Mouse (Mus musculus) c-Kit-positive CD71-negative TER-119-negative erythroid progenitor cells, embryonic 14.5 days (primary cell): ENCODE results near the gene Dync2h1.
A peak's percentile ranks its signal among the peaks of the same experiment; 100 is the strongest.
"Not testable (repeated sequence)": the region's sequence is repeated elsewhere in the genome, so short reads cannot be mapped to it uniquely, and the experiment has no call there.

ENCODE experiments used
- DNase-seq: peaks from one replicate; pipeline ENCODE4 v3.0.0-alpha.2; 2013; ENCODE audit warnings: low read depth

The Dync2h1 gene

DNA sequence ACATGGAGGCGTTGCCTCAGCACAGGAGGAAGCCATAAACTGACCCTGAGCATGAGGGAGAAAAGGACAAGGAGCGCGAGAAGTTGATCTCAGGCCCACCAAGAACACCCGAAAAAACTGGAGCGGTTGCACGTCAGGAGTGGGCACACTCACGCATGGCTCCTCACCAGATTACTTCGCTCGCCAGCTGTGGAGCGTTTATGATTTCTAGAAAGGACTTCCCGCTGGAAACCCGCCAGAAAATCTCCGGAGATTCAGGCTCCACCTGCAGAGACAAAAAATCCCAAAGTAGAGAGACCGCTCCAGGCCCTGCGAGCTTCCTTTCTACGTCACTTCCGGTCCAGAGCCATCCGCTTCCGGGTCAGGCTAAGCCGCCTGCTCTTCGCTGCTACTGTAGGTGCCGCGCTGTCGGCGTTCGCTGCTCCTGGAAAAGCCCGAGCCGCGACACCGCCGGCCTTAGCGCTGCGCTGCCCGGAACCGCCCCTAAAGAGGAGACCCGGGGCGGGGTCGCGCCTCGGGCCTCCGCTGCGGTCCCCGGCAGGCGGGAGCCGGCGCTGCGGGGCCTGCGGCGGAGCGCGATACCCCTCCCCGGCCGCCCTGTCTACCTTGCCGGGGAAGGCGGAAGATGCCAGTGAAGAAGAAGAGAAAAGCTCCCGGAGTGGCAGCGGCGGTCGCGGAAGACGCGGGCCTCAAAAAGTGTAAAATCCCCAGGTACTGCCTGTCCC, at the start of gene Dync2h1, which contains the start of gene Dcun1d5:
Dync2h1 (minus strand) TSS at position 275 of the 725 bp plus-strand sequence.
Dcun1d5 (plus strand) TSS at position 349 of the 725 bp plus-strand sequence.
- peak; percentile 83 for DNase-seq

DNA sequence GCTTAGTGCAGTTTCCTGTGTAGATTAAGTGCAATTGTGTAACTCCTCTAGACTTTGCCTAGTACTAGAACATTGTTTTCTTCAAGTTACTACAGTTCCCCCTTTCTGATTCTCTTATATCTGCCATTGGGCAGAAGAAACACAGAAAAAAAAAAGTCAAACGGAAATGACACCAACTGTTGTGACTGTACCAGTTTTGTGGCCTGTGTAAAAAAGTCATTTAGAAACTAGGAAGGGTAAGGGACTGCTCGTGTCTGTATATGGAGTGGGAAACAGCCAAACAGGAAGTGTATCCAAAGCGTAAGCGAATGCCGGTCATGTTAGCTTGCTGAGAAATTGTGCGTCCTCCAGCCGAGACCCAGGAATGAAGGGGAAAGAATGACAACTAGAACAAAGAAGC, 37.2 kb upstream of the Dync2h1 start:
- DNase-seq, result no peak

DNA sequence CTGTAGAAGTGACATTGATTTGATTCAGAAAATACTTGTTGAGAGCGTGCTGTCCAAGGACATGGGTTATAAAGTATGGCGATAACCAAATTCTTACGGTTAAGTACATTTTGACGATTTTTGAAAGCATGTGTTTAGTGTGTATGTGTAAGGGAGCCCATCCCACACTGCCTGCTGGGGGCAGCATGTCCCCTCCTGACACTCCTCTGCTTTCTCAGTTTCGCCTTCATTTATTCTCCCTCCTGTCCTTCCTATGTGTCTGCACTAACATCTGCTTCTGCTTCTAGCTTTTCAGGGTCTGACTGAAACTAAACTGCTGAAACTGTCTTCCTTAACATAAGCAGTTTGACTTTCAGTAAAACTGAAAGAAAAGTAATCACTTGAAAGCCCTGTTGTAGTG, 36.8 kb upstream of the Dync2h1 start:
- DNase-seq, result no peak

DNA sequence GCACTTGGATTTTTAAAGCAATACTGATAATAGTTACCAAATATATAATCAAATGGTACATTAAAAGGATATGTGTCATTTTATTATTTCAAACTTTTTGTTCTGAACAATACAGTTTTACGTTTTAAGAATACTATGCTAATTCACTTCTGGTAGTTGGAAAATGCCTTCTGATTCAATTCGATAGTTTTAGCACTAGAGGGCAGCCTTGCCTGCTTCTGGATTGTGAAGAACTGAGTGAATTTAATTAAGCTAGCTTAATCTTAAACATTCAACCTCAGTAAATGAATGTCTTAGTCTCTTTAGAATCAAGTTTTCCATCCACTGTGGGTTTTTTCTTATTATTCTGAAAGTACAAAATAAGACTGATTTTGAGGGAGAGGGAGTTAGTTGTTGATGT, 32.0 kb upstream of the Dync2h1 start:
- no peak for DNase-seq

DNA sequence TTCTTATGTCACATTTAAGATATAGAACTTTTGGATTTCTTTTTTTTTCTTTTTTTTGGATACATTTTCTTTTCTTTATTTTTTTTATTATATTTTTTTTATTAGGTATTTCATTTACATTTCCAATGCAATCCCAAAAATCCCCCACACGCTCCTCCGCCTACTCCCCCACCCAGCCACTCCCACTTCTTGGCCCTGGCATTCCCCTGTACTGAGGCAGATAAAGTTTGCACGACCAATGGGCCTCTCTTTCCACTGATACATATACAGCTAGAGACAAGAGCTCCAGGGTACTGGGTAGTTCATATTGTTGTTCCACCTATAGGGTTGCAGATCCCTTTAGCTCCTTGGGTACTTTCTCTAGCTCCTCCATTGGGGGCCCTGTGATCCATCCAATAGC, 6.4 kb upstream of the Dync2h1 start:
- not testable (repeated sequence) for DNase-seq

DNA sequence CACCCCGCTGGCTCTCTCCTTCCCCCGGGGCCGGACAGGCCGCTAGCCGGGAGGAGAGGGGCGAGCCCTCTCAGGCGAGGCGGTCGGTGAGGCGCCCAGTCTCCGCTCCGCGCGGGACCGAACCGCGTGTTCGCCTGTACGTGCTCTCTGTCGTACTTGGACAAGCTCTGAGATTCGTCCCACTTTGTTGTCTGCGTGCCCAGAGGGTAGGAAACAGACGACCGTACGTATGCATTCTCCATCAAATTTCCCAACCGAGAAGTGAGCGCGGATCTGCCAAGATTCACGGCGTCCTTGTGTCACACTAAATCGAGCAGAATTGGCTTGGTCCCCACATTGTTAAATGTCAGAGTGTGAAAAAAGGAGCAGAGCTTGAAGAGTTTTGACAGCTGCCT, 648 bp upstream of the Dync2h1 start:
- no peak for DNase-seq

DNA sequence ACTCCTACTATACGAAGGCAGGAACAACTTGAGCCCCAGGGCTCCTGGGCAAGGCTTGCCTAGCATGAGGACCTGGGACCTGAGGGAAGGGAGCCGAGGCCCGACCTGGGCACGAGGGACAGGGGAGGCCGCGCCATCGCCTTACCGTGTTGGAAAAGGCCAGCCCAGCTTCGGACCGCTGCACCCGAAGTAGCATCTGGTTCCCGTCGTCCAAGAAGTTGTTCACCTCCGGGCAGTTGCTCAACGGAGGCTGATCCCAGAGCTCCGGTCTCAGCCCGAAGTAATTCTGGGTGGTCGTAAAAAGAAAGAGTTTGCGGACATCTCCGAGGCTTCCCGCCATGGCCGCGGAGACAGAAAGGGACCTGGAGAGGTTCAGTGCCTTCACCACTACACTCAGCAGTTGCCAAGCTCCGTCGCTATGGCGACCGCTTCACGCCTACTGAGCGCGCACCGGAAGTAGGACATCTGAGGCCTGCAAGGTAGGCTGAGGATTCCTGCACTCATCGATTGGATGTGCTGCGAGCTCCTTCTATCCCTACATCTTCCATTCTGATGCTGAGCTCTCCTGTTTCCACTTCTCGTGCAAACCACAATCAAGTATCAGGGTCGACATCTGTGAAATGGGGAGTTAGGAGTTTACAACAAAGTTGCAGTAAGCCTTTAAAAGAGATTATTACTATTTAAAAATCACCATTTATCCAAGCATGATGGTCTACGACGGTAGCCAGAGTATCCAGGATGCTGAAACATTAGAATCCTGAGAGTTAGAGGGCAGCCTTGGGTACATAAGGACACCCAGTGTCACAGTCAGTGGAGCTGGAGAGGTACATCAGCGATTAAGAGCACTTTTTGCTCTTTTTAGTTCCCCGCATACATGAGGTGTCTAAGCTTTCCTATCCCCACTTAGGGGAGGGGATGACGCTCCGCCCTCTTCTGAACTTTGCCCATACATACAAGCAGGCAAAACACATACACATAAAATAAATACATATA, 7.3 kb downstream of the Dync2h1 start:
- DNase-seq, result peak; percentile 69

DNA sequence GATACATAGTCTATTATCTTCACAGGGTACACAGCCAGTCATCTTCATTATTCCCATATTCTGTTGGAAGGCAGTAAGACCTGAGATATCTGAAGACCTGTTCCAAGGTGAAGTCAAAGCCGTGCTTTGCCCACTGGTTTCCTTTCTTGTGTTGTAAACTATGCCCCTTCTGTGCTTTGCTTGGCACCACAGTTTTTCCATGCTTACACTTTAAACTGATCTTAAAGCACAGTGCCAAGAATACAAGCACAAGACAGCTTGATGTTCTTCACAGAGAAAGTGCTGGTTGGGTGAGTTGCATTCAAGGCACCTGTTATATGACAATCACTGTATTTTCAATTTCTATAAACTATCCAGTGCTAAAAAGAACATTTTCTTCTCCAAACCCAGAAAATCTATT, 10.5 kb downstream of the Dync2h1 start:
- DNase-seq, result no peak

DNA sequence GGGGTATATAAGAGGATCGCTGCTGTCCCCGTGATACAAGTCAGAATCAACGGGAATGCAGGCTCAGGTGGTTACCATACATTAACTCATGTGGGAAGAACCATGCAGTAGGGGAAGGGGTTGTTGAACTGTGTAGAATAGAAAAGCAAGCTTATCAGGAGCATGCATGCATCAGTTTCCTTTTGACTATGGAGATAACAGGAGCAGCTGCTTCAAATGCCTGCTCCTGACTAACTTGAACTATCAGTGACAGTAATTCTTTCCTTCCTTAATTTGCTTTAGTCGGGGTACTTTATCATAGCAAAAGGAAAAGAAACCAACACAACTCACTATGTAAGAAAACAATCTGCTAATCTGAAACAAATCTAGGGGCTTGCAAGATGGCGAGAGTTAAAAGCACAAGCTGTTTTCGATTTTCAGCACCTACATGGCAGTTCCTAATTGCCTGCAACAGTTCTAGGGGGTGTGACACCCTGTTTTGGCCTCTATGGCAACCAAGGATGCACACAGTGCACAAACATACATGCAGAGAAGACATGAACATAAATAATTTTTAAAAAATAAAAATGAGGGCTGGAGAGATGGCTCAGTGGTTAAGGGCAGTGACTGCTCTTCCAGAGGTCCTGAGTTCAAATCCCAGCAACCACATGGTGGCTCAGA, 16.8 kb downstream of the Dync2h1 start:
- DNase-seq, result no peak

DNA sequence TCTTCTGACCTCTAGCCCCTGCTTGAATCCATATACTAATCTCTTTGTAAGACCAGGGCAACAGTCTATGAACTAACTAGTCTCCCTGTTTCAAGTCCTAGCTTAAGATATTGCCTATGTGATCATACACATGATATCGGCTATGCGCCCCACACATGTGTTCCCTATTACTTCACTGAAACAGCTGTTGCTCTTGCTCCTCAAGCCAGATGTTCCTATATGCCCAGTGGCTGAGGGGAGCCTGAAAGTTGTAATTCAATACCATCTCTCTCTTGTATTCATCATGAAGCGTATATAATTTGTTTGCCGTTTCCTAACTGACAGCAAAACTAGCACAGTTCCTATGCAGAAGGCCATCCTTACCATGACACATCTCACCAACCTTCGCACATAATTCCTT, 23.6 kb downstream of the Dync2h1 start:
- no peak for DNase-seq

DNA sequence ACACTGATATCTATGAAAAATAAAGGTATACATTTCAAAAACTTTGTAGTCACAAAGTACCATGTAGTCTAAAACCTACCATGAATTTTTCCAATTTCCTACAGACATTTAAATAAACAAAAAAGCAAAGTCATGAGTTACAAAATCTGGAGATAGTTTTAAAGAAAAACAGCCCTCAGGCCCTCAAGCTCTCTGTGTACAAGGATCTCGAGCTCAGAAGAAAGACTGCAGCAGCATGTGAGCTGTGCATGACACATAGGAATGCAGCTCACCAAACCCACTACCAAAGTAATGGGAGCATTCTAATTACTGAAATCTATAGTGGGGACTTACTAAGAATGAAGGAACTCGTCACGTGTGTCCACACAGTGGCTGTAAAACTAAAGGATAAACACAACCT, 24.5 kb downstream of the Dync2h1 start:
- DNase-seq, result no peak

DNA sequence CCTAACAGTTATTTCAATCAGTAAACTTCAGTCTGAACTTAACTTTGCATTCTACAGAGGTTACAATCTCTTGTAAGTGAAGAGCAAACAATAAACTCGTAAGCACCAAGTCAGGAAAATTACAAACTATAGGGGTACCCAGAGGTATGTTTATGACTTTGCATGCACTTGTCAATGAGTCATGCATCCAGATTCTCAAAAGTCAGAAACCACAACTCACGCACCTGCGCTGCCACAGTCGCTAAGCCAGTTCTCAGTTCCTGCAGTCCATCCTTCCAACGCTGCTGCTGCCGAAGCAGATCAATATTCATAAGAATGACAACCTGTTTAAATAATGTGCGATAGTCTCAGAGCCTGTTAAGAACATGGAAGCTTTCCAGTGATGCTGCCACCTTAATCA, 25.6 kb downstream of the Dync2h1 start:
- no peak for DNase-seq

DNA sequence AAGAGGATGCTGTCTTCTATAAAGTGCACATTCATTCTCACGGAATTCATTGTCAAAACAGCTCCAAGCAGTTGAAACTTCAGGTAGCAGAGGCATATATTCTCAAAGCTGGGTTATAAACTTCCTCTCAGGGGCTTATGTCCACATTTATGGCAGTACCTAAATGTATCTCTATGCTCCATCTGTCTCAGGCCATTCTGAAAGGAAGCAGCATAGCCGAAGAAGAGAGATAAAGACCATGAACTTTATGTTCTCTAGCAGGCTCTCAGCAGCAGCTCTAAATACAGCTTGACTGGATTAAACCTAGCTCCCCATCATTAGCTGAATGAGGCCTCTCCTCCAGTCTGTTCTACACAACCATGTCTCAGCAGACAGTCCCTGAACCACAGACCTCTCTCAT, 29.9 kb downstream of the Dync2h1 start:
- no peak for DNase-seq

DNA sequence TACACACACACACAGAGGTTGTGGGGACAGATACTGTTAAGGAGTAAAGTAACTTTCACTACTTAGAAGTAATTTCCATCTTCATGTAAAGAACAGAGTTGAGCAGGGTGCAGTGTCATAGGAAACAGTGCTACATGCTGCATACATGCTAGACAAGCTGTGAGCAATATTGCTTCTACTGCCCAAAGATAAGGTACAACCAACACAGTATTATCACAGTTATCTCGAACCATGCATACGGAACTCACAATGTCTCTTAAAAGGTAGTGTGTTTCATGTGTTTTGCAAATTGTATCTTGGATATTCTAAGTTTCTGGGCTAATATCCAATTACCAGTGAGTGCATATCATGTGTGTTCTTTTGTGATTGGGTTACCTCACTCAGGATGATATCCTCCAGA, 61.4 kb downstream of the Dync2h1 start:
- DNase-seq, result no peak

DNA sequence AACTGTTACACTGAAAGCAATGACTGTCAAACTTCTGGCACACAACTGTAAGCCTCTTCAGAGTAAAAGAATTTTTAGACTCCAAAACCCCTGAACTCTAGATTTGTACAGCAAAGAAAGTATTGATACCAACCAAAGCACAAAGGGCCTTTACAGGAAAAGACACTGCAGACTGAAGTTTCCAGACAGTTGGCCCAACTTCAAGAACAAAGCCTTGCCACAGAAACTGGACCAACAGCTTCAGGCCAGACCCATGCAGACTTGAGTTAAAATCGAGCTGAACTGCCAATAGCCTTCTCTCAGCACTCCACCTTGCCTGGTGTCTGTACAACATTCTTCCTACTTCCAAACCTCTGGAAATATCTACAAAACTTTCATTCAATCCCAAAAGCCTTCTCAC, 74.1 kb downstream of the Dync2h1 start:
- DNase-seq, result no peak

DNA sequence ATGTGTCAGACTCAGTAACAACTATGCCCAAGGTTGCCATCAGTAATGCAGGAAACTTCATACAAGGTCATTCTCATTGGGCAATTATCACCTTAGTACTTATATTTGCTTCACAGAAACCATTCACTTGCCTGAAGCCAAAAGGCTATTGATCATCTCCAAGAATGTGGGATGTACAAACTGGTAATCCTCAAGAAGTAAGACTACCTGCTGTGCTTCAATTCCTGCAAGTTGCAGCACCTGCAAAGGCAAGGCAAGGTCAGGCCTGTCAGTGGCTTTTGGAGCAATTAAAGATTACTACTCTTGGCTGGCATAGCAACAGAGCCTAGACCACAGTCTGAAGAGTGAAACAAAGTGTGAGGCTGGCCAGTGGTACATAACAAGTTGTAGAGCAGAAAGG, 82.9 kb downstream of the Dync2h1 start:
- DNase-seq, result no peak

DNA sequence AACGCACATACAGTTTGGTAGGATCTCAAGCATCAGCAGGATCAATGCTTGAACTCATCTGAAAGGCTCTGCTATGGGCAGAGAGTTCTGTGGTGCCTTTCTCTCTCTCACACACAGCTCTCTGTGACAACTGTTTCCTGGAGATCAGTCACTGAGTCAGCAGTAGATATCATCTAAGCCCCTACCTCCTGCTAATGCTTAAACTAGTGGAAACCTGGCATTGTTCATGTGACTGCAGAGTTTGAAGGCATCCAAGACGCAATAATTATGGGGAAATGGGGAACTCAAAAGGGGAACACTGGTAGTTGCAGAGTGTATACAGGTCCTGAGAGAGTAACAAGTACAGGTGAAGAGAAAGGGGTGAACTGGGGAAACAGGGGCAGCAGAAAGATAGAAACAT, 109.6 kb downstream of the Dync2h1 start:
- no peak for DNase-seq

DNA sequence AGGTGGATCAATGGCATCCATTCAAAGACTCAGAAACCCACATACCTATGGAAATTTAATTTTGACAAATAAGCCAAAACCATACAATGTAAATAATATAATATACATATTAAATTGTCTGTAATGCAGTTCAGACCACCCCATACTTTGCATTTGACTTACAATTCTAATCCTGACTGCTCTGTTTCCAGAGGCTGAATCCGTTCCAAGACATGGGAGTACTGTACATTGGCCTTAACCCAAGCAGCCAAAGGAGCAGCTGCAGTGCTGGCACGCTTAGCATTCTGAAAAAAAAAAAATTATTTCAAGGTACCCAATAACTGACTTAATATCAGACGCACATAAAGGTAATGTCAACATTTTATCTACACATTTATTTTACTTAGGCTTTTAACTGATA, 113.4 kb downstream of the Dync2h1 start:
- no peak for DNase-seq

DNA sequence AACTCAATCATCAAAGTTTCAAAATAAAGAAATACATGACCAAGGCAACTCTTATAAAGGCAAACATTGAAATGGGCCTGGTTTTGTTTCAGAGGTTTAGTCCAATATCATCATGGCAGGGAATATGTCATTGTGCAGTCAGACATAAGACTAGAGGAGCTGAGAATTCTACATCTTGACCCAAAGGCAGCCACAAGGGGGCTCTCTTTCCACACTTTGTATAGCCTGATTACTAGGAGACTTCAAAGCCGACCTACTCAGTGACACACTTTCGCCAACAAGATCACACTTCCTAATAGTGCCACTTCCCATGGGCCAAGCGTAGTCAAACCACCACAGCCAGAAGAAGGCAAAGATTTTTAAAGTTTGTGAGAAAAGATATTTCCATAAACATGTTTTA, 133.7 kb downstream of the Dync2h1 start:
- peak; percentile 18 for DNase-seq

DNA sequence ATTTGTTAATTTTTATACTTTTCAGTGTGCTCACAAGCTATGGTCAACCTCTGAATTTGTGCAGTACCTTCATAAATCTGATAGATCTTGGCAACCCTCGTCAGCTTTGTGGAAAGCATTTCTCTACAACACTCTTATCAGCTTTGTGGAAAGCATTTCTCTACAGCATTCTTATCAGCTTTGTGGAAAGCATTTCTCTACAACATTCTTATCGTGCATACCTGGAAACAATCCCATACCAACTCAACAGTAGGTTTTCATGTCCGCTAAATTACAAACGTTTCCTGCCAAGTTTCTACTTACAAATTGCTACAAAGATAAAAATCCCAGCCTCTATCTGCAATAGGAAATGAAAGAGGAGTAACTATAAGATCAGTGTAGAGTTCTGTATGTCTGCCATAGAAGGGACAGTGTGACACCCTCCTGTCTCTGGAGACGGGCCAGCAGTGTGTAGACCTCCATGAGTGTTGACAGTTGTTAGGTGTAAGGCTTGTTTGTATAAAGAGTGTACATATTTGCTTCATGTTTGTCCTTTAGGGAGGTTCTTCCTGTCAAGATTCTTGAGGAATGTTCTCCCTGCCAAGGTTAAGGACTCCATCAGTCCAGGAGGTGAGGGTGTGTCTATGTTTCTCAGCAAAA, 141.5 kb downstream of the Dync2h1 start:
- DNase-seq, result no peak

DNA sequence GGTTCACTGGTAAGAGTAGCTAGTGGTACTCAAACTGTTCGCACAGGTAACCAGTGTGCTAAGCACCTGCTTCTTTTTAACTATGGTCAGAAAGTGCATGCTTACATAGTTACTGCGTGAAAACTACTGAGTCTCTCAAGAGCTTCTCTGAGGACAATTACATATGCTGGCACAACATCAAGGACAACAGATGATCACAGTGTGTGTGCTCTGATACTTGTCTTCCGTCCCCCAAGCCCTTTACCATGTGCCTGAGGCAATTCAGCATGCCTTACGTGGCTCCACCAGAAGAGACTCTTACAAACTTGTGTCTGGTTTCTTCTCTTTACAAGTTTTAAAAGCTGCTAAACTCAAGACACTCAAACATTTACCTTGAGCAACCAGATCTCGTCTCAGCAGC, 143.0 kb downstream of the Dync2h1 start:
- DNase-seq, result no peak

DNA sequence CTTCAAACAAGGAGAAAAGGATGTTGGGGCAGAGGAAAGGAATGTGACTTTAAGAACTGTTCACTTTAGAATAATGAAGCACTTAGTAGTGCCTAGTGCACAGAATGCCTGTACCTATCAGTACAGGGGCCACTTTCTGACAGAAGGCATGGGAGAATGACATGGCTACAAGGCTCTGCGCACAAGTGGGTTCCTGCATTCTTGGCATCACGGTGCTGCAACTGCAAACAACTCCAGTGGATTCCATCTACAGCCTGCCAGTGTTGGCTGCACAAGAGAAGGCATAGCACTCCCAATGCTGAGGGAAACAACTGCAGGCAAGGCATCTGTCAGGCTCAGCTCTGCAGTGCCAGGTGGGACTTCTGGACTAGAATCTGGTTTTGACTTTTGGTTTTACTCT, 151.7 kb downstream of the Dync2h1 start:
- no peak for DNase-seq
